Mouse (Mus musculus): ENCODE results near the gene Cpsf2. TPM values are rescaled to one million over a fixed set of nuclear protein-coding genes. Genes with fewer than 3 reads are reported as not detected.

Cpsf2 gene
- total RNA-seq (2023), result 10 to 100 TPM; 40.5 to 41.0 TPM

DNA sequence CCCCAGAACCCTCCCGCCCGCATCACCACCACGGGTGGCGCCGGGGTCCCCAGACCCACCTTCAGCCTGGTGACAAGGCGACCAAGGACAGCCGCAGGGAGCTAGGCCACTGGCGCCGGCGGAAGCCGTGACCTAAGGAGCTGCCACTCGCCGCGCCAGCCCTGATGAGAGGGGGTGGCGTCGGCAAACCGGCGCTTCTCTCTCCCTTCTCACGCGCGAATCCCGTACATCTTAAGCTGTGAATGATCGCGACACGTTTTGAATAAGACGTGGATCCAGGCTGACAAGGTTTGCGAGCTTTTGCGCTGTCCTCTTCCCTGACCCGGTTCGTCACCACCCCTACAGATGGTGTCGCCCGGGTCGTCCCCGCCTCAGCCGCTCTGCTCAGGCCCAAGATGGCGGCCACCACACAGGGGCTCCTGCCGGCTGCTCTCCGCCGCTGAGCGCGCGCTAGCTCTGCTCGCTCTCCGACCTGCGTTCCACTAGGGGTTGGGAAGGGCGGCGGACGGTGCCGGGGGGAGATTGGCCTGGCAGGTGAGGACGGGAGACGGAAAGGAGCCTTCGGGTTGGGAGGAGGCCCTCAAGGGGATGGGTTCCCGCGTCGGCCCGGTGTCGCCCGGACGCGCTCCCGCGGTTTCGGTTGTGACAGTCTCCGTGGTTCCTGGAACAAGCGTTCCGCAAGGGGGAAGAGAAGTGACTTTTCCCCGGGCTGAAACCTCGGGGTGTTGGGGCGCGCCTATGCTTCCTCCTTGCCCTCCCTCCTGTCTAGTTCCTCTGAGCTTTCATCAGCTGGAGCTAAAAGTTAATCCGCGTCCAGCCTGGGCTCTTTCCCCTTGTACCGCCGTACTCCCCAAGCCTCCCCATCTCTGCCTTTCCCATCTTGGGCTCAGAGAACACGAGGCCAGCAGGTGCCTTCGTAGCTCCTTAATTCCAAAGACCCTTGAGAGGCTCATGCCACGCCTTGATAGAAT lies at the start of gene Cpsf2:
TSS of gene Cpsf2 (plus strand) at position 388 of the 971 bp plus-strand sequence.

DNA sequence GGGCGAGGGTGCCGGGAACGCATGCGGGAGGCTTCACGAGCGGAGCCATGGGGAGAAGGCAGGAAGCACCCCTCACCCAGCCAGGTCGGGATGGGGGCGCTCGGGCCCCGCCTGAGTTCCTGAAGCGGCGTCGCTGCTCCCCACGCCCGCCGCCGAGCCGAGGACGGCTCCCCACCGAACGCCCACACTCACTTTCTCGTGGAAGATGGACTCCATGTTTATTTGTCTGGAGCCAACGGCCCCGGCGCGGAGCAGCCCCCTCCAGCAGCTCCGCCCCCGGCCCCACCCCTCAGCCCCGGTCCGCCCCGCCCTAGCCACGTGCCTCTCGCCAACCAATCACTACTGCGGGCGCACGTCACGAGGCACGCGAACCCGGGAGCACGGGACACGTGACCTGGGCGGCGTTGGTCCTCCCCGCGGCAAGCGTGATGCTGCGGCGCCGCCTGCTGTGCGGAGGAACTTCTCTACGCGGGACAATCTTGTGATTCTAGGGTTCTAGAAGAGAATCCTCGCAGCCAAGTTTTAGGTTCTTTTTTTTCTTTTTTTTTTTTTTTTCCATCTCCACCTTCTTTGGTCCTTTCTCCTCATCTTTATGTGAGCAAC lies 17.7 kb upstream of the Cpsf2 start, which contains the start of gene Atxn3:
TSS of gene Atxn3 (minus strand) at position 305 of the 603 bp plus-strand sequence.

Other genes starting within 250 kb of the Cpsf2 start
- not detected for gene Fbln5, start 156.9 kb upstream of the Cpsf2 start, total RNA-seq (2023)
- 10 to 100 TPM; 58.9 to 67.8 TPM for gene Trip11, start 62.7 kb upstream of the Cpsf2 start, total RNA-seq (2023)
- 10 to 100 TPM; 25.3 to 31.5 TPM for gene Atxn3, start 17.7 kb upstream of the Cpsf2 start, total RNA-seq (2023)
- gene Slc24a4, start 152.7 kb downstream of the Cpsf2 start, total RNA-seq (2023), result not detected

Data from B cell, adult 67 days (primary cell).